Mouse (Mus musculus): Measurements from ENCODE around the gene Thumpd3. TPM values are rescaled to one million over a fixed set of nuclear protein-coding genes. Genes with fewer than 3 reads are reported as not detected.
A peak's percentile ranks its signal among the peaks of the same experiment; 100 is the strongest.

The Thumpd3 gene
- total RNA-seq, 2 experiments from 2014 or later = 30.9 to 35.1 TPM

DNA sequence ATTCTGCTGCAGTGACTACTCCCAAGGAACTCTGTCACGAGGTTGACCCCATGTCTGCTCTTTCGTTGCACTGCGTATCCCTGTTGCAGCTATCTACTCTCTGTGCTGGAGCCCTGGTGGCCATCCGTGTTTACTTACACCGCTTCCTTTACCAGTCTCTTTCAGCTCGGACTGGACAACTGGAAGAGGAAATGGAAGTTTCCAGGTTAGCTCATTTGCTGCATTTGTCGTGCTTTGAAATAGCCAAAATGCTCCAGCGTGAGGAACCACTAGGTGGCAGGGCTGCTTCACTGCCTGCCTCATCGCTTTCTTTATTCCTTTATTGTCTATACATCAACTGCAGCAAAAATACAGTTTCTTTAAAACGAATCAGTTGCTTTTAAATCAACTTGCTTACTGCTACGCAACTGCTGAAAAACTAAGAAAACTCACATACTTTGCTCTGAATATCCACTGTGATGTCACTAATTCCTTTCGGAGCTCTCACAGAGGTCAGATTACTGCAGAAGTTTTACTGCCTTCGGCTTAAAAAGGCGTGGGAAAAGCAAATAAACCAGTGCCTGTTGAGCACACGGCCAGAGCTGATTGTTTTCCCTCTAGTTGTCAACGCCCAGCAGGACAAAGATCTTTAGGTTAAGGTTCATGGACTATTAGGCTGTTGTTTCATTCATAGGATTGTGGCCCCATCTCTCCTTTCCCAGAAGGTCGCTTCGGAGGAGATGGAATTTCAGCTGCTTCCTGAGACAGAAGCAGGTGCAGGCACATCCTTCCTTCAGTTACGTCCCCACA is 7.9 kb upstream of the Thumpd3 start:
- peak; percentile 76 for DNase-seq

GRCm38 (mm10) chr6:113038735-113039058 is 7.3 kb upstream of the Thumpd3 start:
- DNase-seq = no peak

- DNase-seq = no peak
Observed at GRCm38 (mm10) chr6:113040319-113040718, 5.7 kb upstream of the Thumpd3 start.

DNA sequence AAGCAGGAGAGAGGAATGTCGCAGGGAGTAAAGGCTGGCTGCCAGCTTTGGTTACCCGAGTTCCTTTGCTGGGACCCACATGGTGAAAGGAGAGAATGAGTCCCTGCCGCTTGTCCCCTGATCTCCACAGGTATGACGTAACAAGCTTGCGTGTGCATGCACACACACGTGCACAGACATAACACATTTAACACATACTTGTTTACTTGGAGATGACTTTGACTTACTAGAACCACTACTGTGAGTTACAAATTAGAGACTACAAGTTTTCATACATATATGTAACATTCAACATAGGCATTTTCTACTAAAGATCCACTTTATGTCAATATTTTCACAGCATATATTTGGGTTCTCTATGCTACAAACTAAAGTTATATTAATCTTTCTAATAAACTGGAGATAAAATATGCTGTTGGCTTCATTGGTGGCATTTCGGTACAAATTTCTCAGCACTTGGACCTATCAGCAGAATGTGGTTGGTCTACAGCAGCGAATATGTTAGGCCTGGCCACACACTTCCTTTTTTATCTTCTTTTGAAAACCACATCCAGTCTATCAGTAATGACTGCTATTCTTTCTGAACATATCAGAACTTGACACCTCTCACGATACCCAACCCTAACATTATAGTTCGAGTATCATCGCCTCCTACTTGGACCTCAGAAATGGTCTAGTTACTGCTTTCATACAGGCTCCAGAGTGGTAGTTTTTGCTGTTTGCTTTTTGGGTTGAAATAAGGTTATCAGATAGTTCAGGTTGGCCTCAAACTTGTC is 4.6 kb upstream of the Thumpd3 start:
- DNase-seq = no peak

DNA sequence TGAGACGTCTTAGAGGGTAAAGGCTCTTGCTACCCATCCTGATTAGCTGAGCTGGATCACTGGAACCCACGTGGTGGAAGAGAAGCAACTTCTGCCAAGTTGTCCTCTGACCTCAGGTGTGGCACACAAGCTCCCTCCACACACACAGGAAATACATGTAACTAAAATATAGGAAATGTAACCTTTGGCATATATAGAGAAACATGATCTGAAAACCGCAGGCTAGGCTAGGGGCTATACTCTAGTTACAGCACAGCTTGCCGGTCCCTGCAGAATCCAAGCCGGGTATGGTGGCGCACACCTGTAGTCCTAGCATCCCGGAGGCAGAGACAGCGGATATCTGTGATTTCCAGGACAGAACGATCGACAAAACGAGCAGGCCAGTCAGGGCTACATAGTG is 450 bp upstream of the Thumpd3 start:
- no peak for DNase-seq

- DNase-seq = no peak
Observed at GRCm38 (mm10) chr6:113047016-113047746, 1.2 kb downstream of the Thumpd3 start.

GRCm38 (mm10) chr6:113048371-113048770 is 2.3 kb downstream of the Thumpd3 start:
- no peak for DNase-seq

DNA sequence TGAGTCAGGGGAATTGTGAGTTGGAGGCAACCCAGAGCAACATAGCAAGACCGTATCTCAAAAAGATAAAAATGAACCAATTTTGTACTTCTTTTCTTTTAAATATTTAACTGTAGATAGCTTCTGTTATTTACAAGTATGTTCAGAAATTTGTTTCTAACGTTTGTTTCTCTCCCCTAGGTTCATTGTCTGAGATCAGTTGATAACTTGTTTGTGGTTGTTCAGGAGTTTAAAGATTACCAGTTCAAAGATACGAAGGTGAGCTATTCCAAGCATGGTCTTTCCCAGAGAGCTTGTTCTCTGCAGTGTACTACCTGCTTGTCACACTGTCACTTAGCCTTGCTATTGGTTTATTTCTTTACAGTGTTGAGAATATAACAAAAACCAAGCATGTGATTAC is 3.1 kb downstream of the Thumpd3 start:
- no peak for DNase-seq

GRCm38 (mm10) chr6:113052972-113053371 is 6.9 kb downstream of the Thumpd3 start:
- no peak for DNase-seq

DNA sequence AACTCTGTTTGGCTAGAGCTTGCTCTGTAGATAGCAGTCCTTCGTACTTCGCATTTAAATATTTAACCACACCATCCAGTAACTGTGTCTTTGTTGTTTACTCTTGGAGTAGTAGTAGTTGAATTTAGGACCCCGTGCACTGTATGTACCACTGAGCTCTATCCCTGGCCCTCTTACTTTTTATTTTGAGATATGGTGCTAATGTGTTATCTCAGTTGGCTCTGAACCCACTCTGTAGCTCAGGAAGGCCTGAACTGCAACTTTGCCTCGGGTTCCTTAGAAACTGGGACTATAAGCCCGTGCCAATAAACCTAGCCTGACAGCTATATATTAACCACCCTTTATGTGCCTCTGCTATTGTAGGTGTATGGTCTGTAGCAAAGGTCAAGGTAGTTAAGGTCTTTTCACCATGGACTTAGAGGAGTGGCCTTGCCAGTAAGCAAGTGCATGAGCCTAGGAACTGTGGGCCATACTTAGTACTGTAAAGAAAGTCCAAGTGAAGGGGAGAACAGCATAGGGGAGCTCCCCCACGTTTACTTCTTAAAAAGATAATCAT is 8.6 kb downstream of the Thumpd3 start:
- no peak for DNase-seq

- DNase-seq = no peak
Observed at GRCm38 (mm10) chr6:113060892-113061563, 15.0 kb downstream of the Thumpd3 start.

DNA sequence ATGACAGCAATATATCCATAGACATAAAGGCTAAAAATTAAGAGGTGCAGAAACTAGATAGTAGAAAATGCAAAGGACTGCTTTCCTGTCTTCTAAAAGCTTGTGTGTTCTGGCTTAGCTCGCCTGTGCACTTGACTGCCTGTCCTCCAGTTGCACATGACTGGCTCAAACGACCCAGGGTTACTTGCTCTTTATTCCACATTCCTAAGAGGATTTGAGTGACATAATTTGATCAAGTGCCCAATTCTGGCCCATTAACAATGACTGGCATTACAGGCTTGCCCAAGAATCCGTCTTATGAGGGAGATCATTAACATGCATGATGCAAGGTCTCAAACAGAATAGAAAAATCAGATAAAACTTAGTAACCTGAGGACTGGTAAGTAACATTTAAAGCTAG is 16.2 kb downstream of the Thumpd3 start:
- peak; percentile 39 for DNase-seq

- no peak for DNase-seq
Observed at GRCm38 (mm10) chr6:113063363-113063762, 17.3 kb downstream of the Thumpd3 start.

GRCm38 (mm10) chr6:113065186-113065585 is 19.2 kb downstream of the Thumpd3 start:
- no peak for DNase-seq

GRCm38 (mm10) chr6:113069154-113069553 is 23.1 kb downstream of the Thumpd3 start:
- no peak for DNase-seq

GRCm38 (mm10) chr6:113075261-113075660 is 29.2 kb downstream of the Thumpd3 start:
- no peak for DNase-seq

GRCm38 (mm10) chr6:113076012-113076685 is 30.1 kb downstream of the Thumpd3 start:
- DNase-seq = peak; percentile 96

DNA sequence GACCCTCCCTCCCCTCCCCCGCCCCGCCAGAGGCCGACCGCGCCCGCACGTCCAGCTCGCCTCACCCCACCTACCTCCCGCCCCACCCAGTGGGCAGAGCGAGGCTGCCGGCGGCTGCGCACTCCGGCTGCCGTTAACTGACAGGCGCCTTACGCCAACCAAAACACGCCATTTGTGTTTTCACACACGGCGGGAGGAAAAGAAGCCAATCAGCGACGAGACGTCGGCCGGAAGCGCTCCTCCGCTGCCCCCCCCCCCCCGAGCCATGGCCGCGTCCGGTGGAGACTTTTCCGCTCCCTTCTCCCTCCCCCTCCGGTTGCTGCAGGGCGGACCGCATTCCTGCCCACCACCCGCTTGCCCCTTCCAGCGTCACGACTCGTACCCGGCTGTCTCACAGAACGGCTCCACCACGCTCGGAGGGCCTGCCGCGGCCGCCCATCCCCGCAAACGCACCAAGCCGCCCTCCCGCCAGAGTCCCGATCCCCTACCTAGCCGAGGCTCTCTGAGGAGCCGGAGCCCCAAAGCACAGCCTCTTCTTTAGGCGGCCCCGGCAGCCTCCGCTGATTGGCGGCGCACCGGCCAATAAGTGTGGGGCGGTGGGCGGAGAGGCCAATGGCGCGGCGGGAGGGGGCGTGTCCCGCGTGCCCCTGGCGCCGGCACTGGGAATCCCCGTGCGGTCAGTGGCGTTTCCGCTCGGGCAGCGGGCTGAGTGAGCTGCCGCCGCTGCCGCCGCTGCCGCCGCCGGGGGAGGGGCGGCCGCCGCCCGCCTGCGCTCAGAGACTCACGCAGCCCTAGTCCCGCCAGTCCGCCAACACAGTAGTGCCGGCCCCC is 30.9 kb downstream of the Thumpd3 start, which contains the start of gene Setd5:
Gene Setd5 (plus strand): TSS at position 680 of the 831 bp plus-strand sequence.
- DNase-seq = peak; percentile 100

DNA sequence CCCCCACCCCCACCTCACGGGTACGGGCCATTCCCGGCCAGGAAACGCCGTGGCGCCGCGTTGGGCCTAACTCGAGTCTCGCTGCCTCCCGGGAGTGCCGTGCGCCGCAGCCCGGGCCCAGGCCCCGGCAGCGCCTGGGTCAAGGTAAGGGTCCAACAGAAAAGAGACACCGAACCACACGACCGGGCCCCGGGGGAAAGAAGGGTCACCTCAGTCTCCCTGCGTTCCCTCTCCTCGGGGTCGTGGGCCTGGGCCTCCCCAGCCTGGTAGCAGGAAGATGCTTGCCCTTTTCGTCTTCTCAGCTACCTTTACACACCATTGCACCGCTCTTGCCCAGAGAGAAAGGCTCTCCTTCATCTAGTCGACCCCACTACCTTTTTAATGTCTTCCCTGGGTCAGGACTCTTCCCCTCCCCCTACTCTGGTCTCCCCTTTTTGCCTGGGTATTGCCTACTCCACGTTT is 31.6 kb downstream of the Thumpd3 start:
- DNase-seq = no peak

DNA sequence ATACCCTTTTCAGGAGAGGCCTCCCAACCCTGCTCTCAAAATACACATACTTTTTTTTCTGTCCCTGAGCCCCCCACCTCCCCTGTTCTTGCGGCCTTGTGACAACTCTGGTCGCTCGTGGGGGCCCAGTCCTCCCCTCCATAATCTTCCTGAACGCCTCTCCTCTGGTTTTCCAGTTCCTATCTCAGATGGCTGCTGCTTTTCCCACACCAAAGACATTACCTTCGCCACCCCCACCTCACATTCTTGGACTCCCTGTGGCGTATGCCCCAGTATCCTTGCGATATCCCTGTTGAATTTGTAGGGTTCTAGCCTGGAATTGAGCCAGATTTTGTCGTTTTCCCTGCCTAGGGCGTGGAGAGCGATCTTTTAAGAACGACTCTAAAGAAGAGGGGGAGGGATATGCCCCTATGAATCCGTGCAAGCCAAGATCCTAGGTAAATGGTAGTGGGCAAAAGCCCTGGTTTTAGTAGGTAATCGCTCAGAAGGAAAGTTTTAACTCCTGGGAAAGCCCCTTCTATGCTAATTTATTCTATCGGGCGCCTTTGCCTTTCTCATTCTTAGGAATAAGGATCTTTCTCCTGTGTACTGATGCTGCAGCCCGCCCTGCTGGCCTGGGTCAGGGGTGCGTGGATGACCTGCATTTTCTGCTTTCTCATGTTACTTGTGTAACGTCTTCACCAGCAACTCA is 32.2 kb downstream of the Thumpd3 start:
- DNase-seq = peak; percentile 52

Data from adrenal gland, postnatal 10 days (tissue).